ENCODE assay signal across 8 mouse cellular contexts in genomic region chr13:25019793-25020539, GRCm38 (mm10). TPM values are rescaled to one million over a fixed set of nuclear protein-coding genes. Genes with fewer than 3 reads are reported as not detected.
DNase-seq lines count a peak whose midpoint lies in the region; ATAC-seq and TF ChIP-seq lines count a peak whose summit lies in the region.

Gene Mrs2, minus strand, starts transcription at chr13:25020379.

- peak; percentile 68 for ATAC-seq in G1E (ENCODE audit: extremely low read depth, insufficient number of reproducible peaks, low FRiP score, poor library complexity, severe bottlenecking)
- peak; percentile 95 for ATAC-seq in forebrain, postnatal 0 days
- peak; percentile 87 for ATAC-seq in lung, embryonic 15.5 days (ENCODE audit: borderline replicate concordance, extremely low read depth, low FRiP score, low TSS enrichment)

- 3% methylated on average over 81 of the region's 84 CpGs for WGBS in forebrain, postnatal 0 days
- WGBS in lung, embryonic 15.5 days: under 1% methylated on average over 78 of the region's 84 CpGs

- no peaks in the 10 kb centered on the region for H3K27me3 ChIP-seq in G1E (ENCODE audit: insufficient read depth, low read length)
- H3K27me3 ChIP-seq in forebrain, postnatal 0 days (ENCODE audit: insufficient read depth, low read length): no peaks in the 10 kb centered on the region
- H3K27me3 ChIP-seq in lung, embryonic 15.5 days: no peaks in the 10 kb centered on the region

- peaks cover 34% of the 10 kb centered on the region for H3K4me1 ChIP-seq in G1E (ENCODE audit: insufficient read depth, low read depth, low read length)
- peaks cover 15% of the 10 kb centered on the region for H3K4me1 ChIP-seq in forebrain, postnatal 0 days (ENCODE audit: insufficient read depth)
- H3K4me1 ChIP-seq in lung, embryonic 15.5 days: peaks cover 18% of the 10 kb centered on the region

- no peak for TF ChIP-seq CTCF in G1E (IDR thresholded peaks at IDR 0.05; ENCODE audit: low read depth, low read length)
- TF ChIP-seq CTCF in forebrain, postnatal 0 days (IDR thresholded peaks at IDR 0.05; ENCODE audit: low read depth): no peak

- peak within 1 kb of the TSS; percentile 91 for H3K4me3 ChIP-seq in G1E (ENCODE audit: low read depth, low read length)
- peak within 1 kb of the TSS; percentile 90 for H3K4me3 ChIP-seq in forebrain, postnatal 0 days (ENCODE audit: low read depth, low read length)
- H3K4me3 ChIP-seq in lung, embryonic 15.5 days: peak within 1 kb of the TSS; percentile 72

- peaks cover 29% of the 10 kb centered on the region for H3K36me3 ChIP-seq in G1E (replicated peaks)
- 0 out of 2 replicates have a peak, but pooled peaks cover 4% of the 10 kb centered on the region for H3K36me3 ChIP-seq in forebrain, postnatal 0 days (ENCODE audit: insufficient read depth)
- no peaks in the 10 kb centered on the region; the same call in 1 of the 2 replicates for H3K36me3 ChIP-seq in lung, embryonic 15.5 days

- H3K27ac ChIP-seq in forebrain, postnatal 0 days (ENCODE audit: low read depth, low read length): peak within 1 kb of the TSS; percentile 71
- H3K27ac ChIP-seq in lung, embryonic 15.5 days: peak within 1 kb of the TSS; percentile 27; the same call in 1 of the 2 replicates

- H3K4me2 ChIP-seq in forebrain, postnatal 0 days (ENCODE audit: low read depth): peak within 1 kb of the TSS; percentile 87
- H3K4me2 ChIP-seq in lung, embryonic 15.5 days: peak within 1 kb of the TSS; percentile 65

- peak; percentile 83 for DNase-seq in G1E (ENCODE audit: low spot score)
- DNase-seq in cerebellum, adult 18-20 months: peak; percentile 87 to 93
- DNase-seq in forebrain, postnatal 0 days: peak; percentile 92
- DNase-seq in heart, postnatal 4 days: peak; percentile 92
- DNase-seq in layer of hippocampus, adult 8-10 months (ENCODE audit: low spot score in 2 of 2): peak; percentile 70 to 84
- DNase-seq in ovary, adult 18-20 months (ENCODE audit: low spot score): peak; percentile 86
- DNase-seq in thymus, postnatal 0 days (ENCODE audit: low spot score): peak; percentile 84

- H3K9me3 ChIP-seq in G1E (replicated peaks): no peaks in the 10 kb centered on the region
- no peaks in the 10 kb centered on the region for H3K9me3 ChIP-seq in forebrain, postnatal 0 days (ENCODE audit: low read length)
- H3K9me3 ChIP-seq in lung, embryonic 15.5 days: no peaks in the 10 kb centered on the region

- H3K9ac ChIP-seq in forebrain, postnatal 0 days: peak within 1 kb of the TSS; percentile 79
- peak within 1 kb of the TSS; percentile 69 for H3K9ac ChIP-seq in lung, embryonic 15.5 days

RNA-seq across cellular contexts. Expression of gene Mrs2, which starts in this region (rescaled TPM):
- total RNA-seq in G1E (2014; fragmentation: Nextera tagmentation) (47.7 and 58.4 TPM in 2 replicates), G1E (2017) (17.9 and 21.6 TPM in 2 replicates)
- polyA plus RNA-seq in G1E (2012): 6.1 and 7.2 TPM in 2 replicates
- 31.9 and 37.0 TPM in 2 replicates for total RNA-seq in forebrain, postnatal 0 days (2014; rRNA removed)
- polyA plus RNA-seq in forebrain, postnatal 0 days (2015; fragmentation: Nextera tagmentation; extraction: Ambion mirVana): 6.9 and 11.6 TPM in 2 replicates
- total RNA-seq in heart, postnatal 4 days (2021): 10 to 100 TPM; 56.0 to 58.4 TPM
- 10 to 100 TPM; 47.9 to 75.3 (median 57.4) TPM for total RNA-seq in layer of hippocampus, adult 8-10 months (2022)
- polyA plus RNA-seq in lung, embryonic 15.5 days (2015; fragmentation: Nextera tagmentation; extraction: Ambion mirVana): 13.5 and 16.8 TPM in 2 replicates
- 18.6 and 24.6 TPM in 2 replicates for polyA plus RNA-seq in thymus, postnatal 0 days (2015; fragmentation: Nextera tagmentation; extraction: Ambion mirVana)

Comparison
In these comparisons a context has a peak if more than half of its experiments do, and no peak if none do; other contexts are left out.
1. Peak in every context shown above with its lines: DNase-seq, ATAC-seq, H3K4me3 ChIP-seq and H3K27ac ChIP-seq.